Mouse (Mus musculus) liver, adult 2 months (tissue): ENCODE results near the gene Cfap126.
"Not testable (repeated sequence)": the region's sequence is repeated elsewhere in the genome, so short reads cannot be mapped to it uniquely, and the experiment has no call there.

Source experiments
- CTCF ChIP-seq: fragments of 200-500 bp; IDR thresholded peaks from 2 replicates; pipeline ENCODE4 v1.5.1; 2011; ENCODE audit warnings: low read depth, low read length, control low read depth
- POLR2A ChIP-seq: fragments of 200-500 bp; IDR thresholded peaks from 2 replicates; pipeline ENCODE4 v1.6.1; 2011; ENCODE audit warnings: low read length, control low read depth; ENCODE audit not compliant: insufficient read depth; ENCODE audit errors: extremely low read depth

- not testable (repeated sequence) for TF ChIP-seq CTCF, POLR2A
Observed at GRCm38 (mm10) chr1:171079825-171080224, 33.9 kb upstream of the Cfap126 start.
